Mouse (Mus musculus) brain, embryonic 14.5 days (tissue): ENCODE data around the gene Ecm2.

Experiments used
- CTCF ChIP-seq: fragments of 200-500 bp; IDR thresholded peaks from 2 replicates; pipeline ENCODE4 v1.5.1; 2012; ENCODE audit warnings: inconsistent platforms, mild to moderate bottlenecking, moderate library complexity, borderline replicate concordance; ENCODE audit not compliant: insufficient read depth, insufficient read length; ENCODE audit errors: extremely low read depth
- POLR2A ChIP-seq: fragments of 200-500 bp; IDR thresholded peaks from 2 replicates; pipeline ENCODE4 v1.6.1; 2012; ENCODE audit warnings: mild to moderate bottlenecking, inconsistent platforms, borderline replicate concordance; ENCODE audit not compliant: poor library complexity, insufficient read depth, insufficient read length, severe bottlenecking; ENCODE audit errors: extremely low read depth

GRCm38 (mm10) chr13:49505776-49506175 lies 1.2 kb downstream of the Ecm2 start:
- TF ChIP-seq POLR2A (no peak), CTCF (no peak)
